Mouse (Mus musculus): ENCODE measurements around the gene Kremen2. TPM values are rescaled to one million over a fixed set of nuclear protein-coding genes. Genes with fewer than 3 reads are reported as not detected.

Gene Kremen2
- 0.07 TPM in 1 of 2 replicates, not detected in the other for polyA plus RNA-seq (2012; rRNA removed)

GRCm38 (mm10) chr17:23745301-23746251, at the start of gene Kremen2:
Kremen2 (minus strand) TSS chr17:23745833.

DNA sequence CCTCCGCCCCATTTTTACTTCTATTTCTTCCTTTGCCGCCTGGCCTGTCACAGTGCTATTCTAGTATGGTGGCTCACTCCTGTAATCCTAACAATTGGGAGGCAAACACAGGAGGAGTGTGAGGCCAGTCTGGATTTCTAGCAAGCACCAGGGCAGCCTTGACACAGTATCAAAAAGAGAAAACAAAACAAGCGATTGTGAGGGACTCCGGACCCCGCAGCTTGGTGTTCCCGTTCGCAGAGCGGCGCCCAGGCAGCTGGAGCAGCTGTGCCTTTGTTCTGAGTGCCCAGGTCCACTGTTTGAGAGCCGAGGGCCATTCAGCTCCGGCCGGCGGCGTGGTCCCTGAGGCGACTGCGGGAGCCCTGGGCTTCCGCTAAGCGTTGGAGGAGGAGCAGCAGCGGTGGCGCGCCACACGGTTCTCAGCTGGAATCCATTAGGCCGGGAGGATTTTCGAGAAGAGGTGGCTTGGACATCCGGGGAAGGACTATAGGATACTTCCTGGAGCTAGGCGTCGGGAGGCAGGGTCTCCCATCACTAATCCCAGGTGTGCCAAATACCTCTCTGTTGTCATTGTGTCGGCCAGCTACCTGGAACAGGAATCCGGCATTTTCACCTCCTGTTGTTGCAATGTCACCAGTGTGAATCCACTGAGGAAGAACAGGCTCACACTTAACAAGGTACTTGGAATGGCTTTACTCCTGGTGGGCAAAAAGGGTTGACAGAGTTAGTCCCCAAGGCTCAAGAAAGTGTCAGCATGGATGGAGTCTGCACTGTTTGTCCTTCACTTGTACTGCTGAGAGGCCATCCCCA, 44.8 kb upstream of the Kremen2 start, which contains the start of gene Srrm2:
Gene Srrm2, plus strand, starts transcription at position 264 of the 810 bp plus-strand sequence.

GRCm38 (mm10) chr17:23785561-23786471, 40.2 kb upstream of the Kremen2 start, which contains the start of gene Flywch2:
Flywch2 (minus strand) TSS chr17:23786081.

GRCm38 (mm10) chr17:23771284-23772218, 25.9 kb upstream of the Kremen2 start, which contains the start of gene Flywch1:
Flywch1 (minus strand) TSS chr17:23771602.

GRCm38 (mm10) chr17:23740598-23741021, 5.0 kb downstream of the Kremen2 start, which contains the start of gene Paqr4:
Paqr4 (minus strand) TSS chr17:23740867.

DNA sequence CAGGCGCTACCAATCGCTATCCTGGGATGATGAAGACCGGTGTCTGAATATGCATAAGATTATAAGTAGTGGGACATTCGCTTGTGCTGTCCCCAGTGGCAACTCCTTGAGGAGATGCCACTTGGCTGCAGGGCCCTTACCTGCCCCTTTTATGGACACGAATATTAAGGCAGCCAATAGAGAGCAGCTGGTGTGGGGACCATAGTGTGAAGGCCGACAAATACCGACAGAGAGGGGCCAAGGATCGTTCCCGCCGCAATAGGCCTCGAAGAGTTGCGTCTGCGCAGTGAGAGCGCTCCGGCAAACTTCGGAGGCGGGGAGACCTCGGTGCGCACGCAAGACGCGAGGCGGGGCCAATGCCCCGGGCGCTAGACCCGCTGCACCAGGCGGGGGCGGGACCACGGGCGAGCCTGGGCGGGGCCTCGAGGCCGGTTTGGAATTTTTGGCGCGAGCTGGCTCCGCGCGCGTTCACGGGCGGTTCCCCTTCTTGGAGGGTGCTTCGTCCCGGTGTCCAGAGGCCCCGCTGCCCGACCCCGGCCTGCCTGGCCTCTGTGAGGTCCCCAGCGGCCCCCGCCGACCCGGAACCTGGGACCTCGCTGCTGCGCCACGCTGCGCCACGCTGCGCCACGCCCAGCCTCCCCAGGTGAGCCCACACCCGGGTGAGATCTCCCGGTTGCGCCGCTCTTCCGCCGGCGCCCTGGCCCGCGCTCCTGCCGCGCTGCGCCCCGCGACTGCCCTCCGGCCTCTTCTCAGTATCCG, 19.5 kb downstream of the Kremen2 start, which contains the start of gene Pkmyt1:
Gene Pkmyt1, plus strand, starts transcription at position 338 of the 759 bp plus-strand sequence.

DNA sequence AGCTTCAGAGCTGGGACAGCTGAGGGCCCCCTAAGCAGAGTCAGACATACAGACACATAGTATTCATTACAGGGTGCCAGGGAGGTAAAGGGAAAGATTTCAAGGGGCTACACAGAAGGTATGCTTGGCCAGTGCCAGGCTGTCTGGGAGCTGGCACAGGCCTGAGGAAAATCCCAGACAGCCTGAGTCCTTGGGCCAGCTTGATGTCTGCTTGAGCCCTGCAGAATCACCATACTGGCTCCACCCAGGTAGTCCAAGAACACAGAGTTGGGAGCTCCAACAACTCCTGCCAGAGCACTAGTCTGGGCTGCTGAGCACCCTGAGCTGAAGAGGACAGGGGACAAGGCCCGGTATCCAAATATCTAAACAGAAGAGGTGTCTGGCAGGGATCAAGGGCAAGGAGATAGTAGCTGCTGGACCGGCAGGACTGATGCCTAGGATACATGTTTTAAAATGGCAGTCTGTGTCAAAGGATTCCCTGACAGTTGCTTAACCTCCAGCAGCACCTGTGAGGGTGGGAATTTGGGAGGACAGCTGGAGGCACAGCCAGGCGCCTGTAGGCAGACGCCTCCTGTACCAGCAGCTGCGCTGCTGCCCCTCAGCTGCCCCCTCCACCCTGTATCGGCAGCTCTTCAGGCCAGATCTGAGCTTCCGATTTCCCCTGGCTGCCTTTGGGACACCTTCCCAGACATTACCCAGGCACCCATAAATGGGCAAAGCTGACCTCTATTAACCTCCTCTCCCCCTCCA, 23.1 kb downstream of the Kremen2 start, which contains the start of gene 1520401A03Rik:
Gene 1520401A03Rik, minus strand, starts transcription at position 408 of the 750 bp plus-strand sequence.

Other genes with a start within 250 kb of the Kremen2 start
- 3.0 and 3.8 TPM in 2 replicates for gene Zfp213, start 181.6 kb downstream of the Kremen2 start, polyA plus RNA-seq (2012; rRNA removed)
- 1.7 TPM in 2 replicates for gene Zfp13, start 146.3 kb downstream of the Kremen2 start, polyA plus RNA-seq (2012; rRNA removed)
- 0.03 TPM in 1 of 2 replicates, not detected in the other for gene Zscan10, start 145.0 kb downstream of the Kremen2 start, polyA plus RNA-seq (2012; rRNA removed)
- 0.10 and 0.12 TPM in 2 replicates for gene Mmp25, start 100.6 kb downstream of the Kremen2 start, polyA plus RNA-seq (2012; rRNA removed)
- gene Bicdl2, start 85.3 kb downstream of the Kremen2 start, polyA plus RNA-seq (2012; rRNA removed): 0.03 TPM in 1 of 2 replicates, not detected in the other
- 11.5 and 12.4 TPM in 2 replicates for gene Hcfc1r1, start 72.2 kb downstream of the Kremen2 start, polyA plus RNA-seq (2012; rRNA removed)
- gene Thoc6, start 72.0 kb downstream of the Kremen2 start, polyA plus RNA-seq (2012; rRNA removed): 16.5 and 18.5 TPM in 2 replicates
- gene Tnfrsf12a, start 68.4 kb downstream of the Kremen2 start, polyA plus RNA-seq (2012; rRNA removed): 1.6 and 1.8 TPM in 2 replicates
- gene Cldn6, start 66.6 kb downstream of the Kremen2 start, polyA plus RNA-seq (2012; rRNA removed): 0.38 and 0.81 TPM in 2 replicates
- gene Cldn9, start 61.8 kb downstream of the Kremen2 start, polyA plus RNA-seq (2012; rRNA removed): not detected in 2 replicates
- 0.02 and 0.03 TPM in 2 replicates for gene 1520401A03Rik, start 23.1 kb downstream of the Kremen2 start, polyA plus RNA-seq (2012; rRNA removed)
- 24.8 and 29.8 TPM in 2 replicates for gene Pkmyt1, start 19.5 kb downstream of the Kremen2 start, polyA plus RNA-seq (2012; rRNA removed)
- gene Paqr4, start 5.0 kb downstream of the Kremen2 start, polyA plus RNA-seq (2012; rRNA removed): 3.6 and 3.8 TPM in 2 replicates
- gene Flywch1, start 25.8 kb upstream of the Kremen2 start, polyA plus RNA-seq (2012; rRNA removed): 3.9 and 4.2 TPM in 2 replicates
- gene Flywch2, start 40.2 kb upstream of the Kremen2 start, polyA plus RNA-seq (2012; rRNA removed): 0.78 and 0.93 TPM in 2 replicates
- gene Srrm2, start 44.7 kb upstream of the Kremen2 start, polyA plus RNA-seq (2012; rRNA removed): 104 and 131 TPM in 2 replicates
- 283 and 297 TPM in 2 replicates for gene Elob, start 83.3 kb upstream of the Kremen2 start, polyA plus RNA-seq (2012; rRNA removed)
- gene Prss33, start 90.2 kb upstream of the Kremen2 start, polyA plus RNA-seq (2012; rRNA removed): not detected in 2 replicates
- not detected in 2 replicates for gene Prss32, start 98.0 kb upstream of the Kremen2 start, polyA plus RNA-seq (2012; rRNA removed)
- 0.11 and 0.14 TPM in 2 replicates for gene Prss41, start 98.3 kb upstream of the Kremen2 start, polyA plus RNA-seq (2012; rRNA removed)
- gene Prss21, start 122.2 kb upstream of the Kremen2 start, polyA plus RNA-seq (2012; rRNA removed): not detected in 2 replicates
- gene Dcpp1, start 135.0 kb upstream of the Kremen2 start, polyA plus RNA-seq (2012; rRNA removed): not detected in 2 replicates
- gene Dcpp2, start 135.0 kb upstream of the Kremen2 start, polyA plus RNA-seq (2012; rRNA removed): not detected in 2 replicates
- not detected in 2 replicates for gene Dcpp3, start 171.6 kb upstream of the Kremen2 start, polyA plus RNA-seq (2012; rRNA removed)
- gene Sbp, start 195.8 kb upstream of the Kremen2 start, polyA plus RNA-seq (2012; rRNA removed): 0.02 TPM in 1 of 2 replicates, not detected in the other
- not detected in 2 replicates for gene Sbpl, start 209.4 kb upstream of the Kremen2 start, polyA plus RNA-seq (2012; rRNA removed)
- gene Prss30, start 234.7 kb upstream of the Kremen2 start, polyA plus RNA-seq (2012; rRNA removed): 0.06 and 0.09 TPM in 2 replicates